Mouse (Mus musculus) ES-E14 (cell line): ENCODE measurements around the gene Cat. TPM values are rescaled to one million over a fixed set of nuclear protein-coding genes. Genes with fewer than 3 reads are reported as not detected.

Experiments
- DNase-seq: peaks from one replicate; pipeline ENCODE4 v3.0.0-alpha.2; 2013; ENCODE audit warnings: low read depth, low spot score
- H3K27ac ChIP-seq: 2 replicates; pipeline ENCODE4 v1.5.1; 2012; ENCODE audit warnings: low read depth, mild to moderate bottlenecking, low read length, moderate library complexity, mixed read lengths; ENCODE audit not compliant: poor library complexity, insufficient read depth, severe bottlenecking
- H3K36me3 ChIP-seq: 2 replicates; pipeline ENCODE4 v1.6.1; 2012; ENCODE audit warnings: mild to moderate bottlenecking, low read length, moderate library complexity, mixed read lengths; ENCODE audit not compliant: control insufficient read depth, poor library complexity, insufficient read depth, severe bottlenecking
- H3K4me1 ChIP-seq, 2 experiments: fragments of 150-350 bp in 1 of 2; sonication (generic) in 1 of 2; 2 replicates each; pipeline ENCODE4 v1.6.1; 2012; ENCODE audit warnings: low read length in 2 of 2, mild to moderate bottlenecking in 1 of 2, mixed read lengths in 1 of 2; ENCODE audit not compliant: control insufficient read depth in 2 of 2, insufficient read depth in 2 of 2, poor library complexity in 1 of 2
- H3K4me3 ChIP-seq, 2 experiments: fragments of 150-350 bp in 1 of 2; sonication (generic) in 1 of 2; 2 replicates each; pipeline ENCODE4 v1.5.1; 2012; ENCODE audit warnings: low read length in 2 of 2, low read depth in 1 of 2, mild to moderate bottlenecking in 1 of 2, mixed read lengths in 1 of 2; ENCODE audit not compliant: insufficient read depth in 1 of 2, poor library complexity in 1 of 2, severe bottlenecking in 1 of 2
- H3K9ac ChIP-seq: 2 replicates; pipeline ENCODE4 v1.6.1; 2012; ENCODE audit warnings: low read depth, mild to moderate bottlenecking, low read length, mixed read lengths; ENCODE audit not compliant: poor library complexity, insufficient read depth, severe bottlenecking
- H3K9me3 ChIP-seq: fragments of 150-350 bp; sonication (generic); 2 replicates; pipeline ENCODE4 v1.6.1; 2012; ENCODE audit warnings: low read depth, mild to moderate bottlenecking, low read length; ENCODE audit not compliant: control insufficient read depth, insufficient read depth
- CHD2 ChIP-seq: IDR thresholded peaks from 2 replicates; pipeline ENCODE4 v1.6.1; 2014; ENCODE audit warnings: mild to moderate bottlenecking, low read depth, low read length, inconsistent platforms
- HCFC1 ChIP-seq: IDR thresholded peaks from 2 replicates; pipeline ENCODE4 v1.6.1; 2012; ENCODE audit warnings: low read length, inconsistent platforms, borderline replicate concordance; ENCODE audit not compliant: insufficient read depth
- MAFK ChIP-seq: IDR thresholded peaks from 2 replicates; pipeline ENCODE4 v1.6.1; 2014; ENCODE audit warnings: mild to moderate bottlenecking, low read depth, low read length, inconsistent platforms; ENCODE audit not compliant: insufficient read depth
- ZC3H11A ChIP-seq: IDR thresholded peaks from 2 replicates; pipeline ENCODE4 v1.6.1; 2012; ENCODE audit warnings: low read depth, mild to moderate bottlenecking, inconsistent platforms, low read length, borderline replicate concordance
- ZNF384 ChIP-seq: IDR thresholded peaks from 2 replicates; pipeline ENCODE4 v1.6.1; 2012; ENCODE audit warnings: low read depth, low read length, inconsistent platforms
- in situ Hi-C, 2 experiments: fragments of 600-800 bp; cut with MboI; formaldehyde crosslinking; loops; one replicate each; pipeline ENCODE4 v1.15.1; 2025; ENCODE audit warnings: low sequenced_read_pairs in 2 of 2, inconsistent platforms in 1 of 2; ENCODE audit not compliant: unreplicated experiment in 2 of 2
- total RNA-seq: library from RNA; depleted of rRNA; stranded (reverse); fragments of 300-350 nt; gene quantifications from 2 replicates; pipeline ENCODE4 v1.2.3, GENCODE M21; 2012

The Cat gene
- total RNA-seq, 1 experiment = 23.0 TPM

DNA sequence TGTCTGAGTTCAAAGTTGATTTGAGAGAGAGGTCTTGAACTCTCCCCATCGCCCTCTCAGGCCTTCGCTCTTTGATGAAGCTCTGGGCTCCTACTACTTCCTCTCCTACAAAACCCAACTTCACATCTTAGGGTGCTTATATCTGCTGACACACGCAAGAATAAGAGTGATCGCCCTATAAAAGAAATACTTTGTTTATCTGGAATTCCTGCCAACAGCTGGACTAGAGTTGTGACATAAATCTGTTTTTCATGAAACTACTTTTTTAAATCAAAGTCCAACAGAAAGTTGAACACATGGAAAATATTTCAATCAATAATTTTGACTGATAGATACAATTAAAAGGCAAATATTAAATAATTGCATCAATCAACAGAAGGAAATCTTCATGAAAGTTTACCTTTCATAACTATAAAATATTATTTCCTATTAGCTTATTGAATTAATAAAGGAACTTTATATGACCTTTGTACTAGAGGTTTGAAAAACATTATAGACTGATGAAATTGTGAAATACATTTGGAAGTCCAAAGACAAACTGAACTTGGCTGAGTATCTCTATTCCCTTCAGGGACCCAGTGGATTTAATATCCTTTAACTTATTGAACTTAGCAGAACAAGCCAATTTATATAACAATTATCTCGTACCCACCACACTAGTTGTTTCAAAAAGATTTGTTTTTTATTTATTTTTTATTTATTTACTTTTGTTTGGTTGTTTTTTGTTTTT, 27.3 kb upstream of the Cat start:
- Histone ChIP-seq H3K4me1 (no peaks in the 10 kb centered on the region), H3K36me3 (no peaks in the 10 kb centered on the region), H3K27ac (no peak overlapping the region), H3K4me3 (no peak overlapping the region), H3K9ac (no peak overlapping the region), H3K9me3 (no peaks in the 10 kb centered on the region)
- TF ChIP-seq MAFK = no peak
- no peak for TF ChIP-seq ZNF384
- no peak for TF ChIP-seq HCFC1
- no peak for TF ChIP-seq ZC3H11A
- no peak for TF ChIP-seq CHD2
- in situ Hi-C loops = no loop called here
- DNase-seq = no peak

DNA sequence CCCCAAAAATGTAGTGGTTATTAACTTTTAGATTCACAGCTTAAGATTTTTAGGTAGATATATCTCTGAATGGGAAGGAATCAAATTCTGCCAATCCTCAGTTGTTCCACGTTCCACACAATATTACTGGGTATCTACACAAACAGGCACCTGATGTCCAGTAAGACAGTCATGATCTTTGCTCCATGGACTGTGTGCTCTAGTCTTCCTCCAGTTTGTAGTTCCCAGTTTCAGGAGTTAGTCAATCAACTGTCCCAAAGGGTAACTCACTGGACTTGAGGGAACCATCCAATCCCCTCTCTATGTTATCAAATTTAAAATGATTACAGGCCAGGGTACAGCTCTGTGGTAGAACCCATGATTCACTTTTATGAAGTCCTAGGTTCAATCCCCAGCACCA, 26.7 kb upstream of the Cat start:
- Histone ChIP-seq H3K4me1 (no peaks in the 10 kb centered on the region), H3K4me3 (no peak overlapping the region), H3K27ac (no peak overlapping the region), H3K9ac (no peak overlapping the region), H3K36me3 (no peaks in the 10 kb centered on the region), H3K9me3 (no peaks in the 10 kb centered on the region)
- TF ChIP-seq ZNF384 (no peak), CHD2 (no peak), ZC3H11A (no peak), HCFC1 (no peak), MAFK (no peak)
- no peak for DNase-seq
- in situ Hi-C loops = no loop called here

DNA sequence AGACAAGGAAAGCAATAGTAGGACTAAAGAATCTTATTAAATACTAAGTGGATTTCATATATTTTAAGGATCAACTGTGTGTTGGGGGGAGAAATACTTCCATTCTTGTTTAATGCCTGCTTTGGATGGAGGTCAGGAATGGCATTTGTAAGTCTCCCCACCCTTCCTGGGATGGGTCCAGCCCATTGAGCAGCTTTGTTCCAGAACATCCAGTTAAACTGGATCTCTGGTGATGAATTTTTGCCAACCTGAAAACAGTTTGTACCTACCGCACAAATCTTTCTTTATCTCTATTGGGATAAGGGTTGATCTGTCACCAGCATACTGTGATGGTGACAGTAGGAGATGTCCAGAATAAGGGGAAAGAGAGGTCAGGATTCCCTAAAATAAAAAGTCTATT, 26.1 kb upstream of the Cat start:
- H3K9me3 ChIP-seq = no peaks in the 10 kb centered on the region
- no peak overlapping the region for H3K4me3 ChIP-seq
- H3K9ac ChIP-seq = no peak overlapping the region
- H3K4me1 ChIP-seq = no peaks in the 10 kb centered on the region
- TF ChIP-seq HCFC1 (no peak), CHD2 (no peak), MAFK (no peak), ZNF384 (no peak), ZC3H11A (no peak)
- in situ Hi-C loops = no loop called here
- no peak for DNase-seq
- H3K36me3 ChIP-seq = no peaks in the 10 kb centered on the region
- no peak overlapping the region for H3K27ac ChIP-seq

DNA sequence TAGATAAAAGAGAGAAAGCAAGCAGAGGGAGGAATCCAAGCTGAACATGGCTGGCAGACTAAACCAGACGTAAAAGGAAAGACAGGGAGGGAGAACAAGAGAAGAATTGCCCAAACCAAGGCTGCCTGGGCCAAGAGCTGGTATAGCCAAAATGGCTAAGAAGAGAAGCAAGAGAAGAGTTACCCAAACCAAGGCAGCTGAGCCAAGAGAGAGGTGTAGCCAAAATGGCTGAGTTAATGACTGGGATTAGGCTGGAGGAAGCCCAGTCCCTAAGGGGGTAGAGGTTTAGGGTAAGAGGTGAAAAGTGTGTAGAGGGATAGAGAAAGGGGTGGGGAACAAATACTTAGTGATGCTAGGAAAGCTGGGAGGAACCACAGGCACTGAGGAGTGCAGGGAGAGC, 22.7 kb upstream of the Cat start:
- Histone ChIP-seq H3K9me3 (no peaks in the 10 kb centered on the region), H3K36me3 (no peaks in the 10 kb centered on the region), H3K4me1 (no peaks in the 10 kb centered on the region), H3K4me3 (no peak overlapping the region), H3K27ac (no peak overlapping the region), H3K9ac (no peak overlapping the region)
- TF ChIP-seq CHD2 (no peak), ZC3H11A (no peak)
- DNase-seq = no peak
- in situ Hi-C loops = no loop called here

DNA sequence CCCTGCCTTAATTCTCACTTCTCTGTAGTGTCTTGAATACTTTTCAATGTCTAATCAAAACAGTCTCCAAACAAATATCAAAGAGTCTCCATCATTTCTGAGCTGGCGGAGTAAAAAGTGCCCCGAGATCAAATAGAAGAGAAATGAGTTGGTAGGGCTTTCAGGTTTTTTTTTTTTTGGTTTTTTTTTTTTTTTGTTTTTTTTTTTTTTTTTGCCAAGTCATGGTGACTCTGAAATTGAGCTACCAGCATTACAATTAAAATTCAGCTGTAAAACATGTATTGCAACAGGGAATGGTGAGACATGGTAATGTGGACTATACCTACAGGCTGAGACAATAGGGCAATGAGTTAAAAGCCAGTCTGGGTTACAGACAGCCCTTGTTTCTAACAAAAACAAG, 21.0 kb upstream of the Cat start:
- no peaks in the 10 kb centered on the region for H3K9me3 ChIP-seq
- no peak overlapping the region for H3K4me3 ChIP-seq
- H3K36me3 ChIP-seq = no peaks in the 10 kb centered on the region
- in situ Hi-C loops = no loop called here
- H3K9ac ChIP-seq = no peak overlapping the region
- 0 out of 2 replicates have a peak, but pooled peaks have one; percentile 8 for TF ChIP-seq MAFK
- no peak for TF ChIP-seq HCFC1
- TF ChIP-seq CHD2 = no peak
- no peak for TF ChIP-seq ZC3H11A
- H3K27ac ChIP-seq = no peak overlapping the region
- no peak for DNase-seq
- no peaks in the 10 kb centered on the region for H3K4me1 ChIP-seq
